Mouse (Mus musculus) right cerebral cortex, postnatal 25 days (tissue): ENCODE results near the gene Chn1.

ENCODE experiments used
- DNase-seq: peaks from one replicate; pipeline ENCODE4 v3.0.0; 2022

Gene Chn1

DNA sequence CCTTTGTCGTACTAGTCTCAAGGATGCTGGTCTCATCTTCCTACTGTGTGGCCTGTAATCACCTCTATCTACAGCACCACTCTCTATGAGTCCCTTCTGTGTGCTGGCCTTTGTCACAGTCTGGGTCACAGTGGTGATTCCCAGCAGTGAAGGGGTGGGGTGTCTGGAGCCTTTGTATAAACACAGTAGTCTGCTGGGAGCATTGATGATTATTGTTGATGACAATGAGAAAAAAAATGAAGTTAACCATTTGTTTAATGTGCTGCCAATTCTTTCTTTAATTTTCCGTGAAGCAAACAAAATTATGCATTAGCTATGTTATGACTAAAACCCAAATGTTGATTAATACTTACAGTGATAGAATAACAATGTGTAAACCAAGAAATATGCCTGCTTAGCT is 186.2 kb downstream of the Chn1 start:
- DNase-seq, result no peak

DNA sequence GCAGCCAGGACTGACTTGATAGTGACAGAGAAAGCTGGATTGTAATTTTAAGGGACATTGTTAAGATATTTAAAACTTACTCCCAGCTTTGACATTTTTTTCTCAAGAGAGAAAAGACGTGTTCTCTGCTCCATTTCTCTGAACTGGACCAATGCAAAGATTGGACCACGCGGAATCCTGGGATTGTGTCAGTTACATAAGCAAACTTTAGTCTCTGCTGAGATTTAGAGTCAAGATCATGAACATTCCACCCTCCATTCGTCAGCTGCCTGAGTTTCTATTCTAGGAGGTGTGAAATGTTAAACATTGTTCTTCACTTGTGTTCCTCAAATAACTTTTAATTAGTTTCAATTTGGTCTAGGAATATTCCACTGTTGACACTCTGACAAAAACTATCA is 188.0 kb downstream of the Chn1 start:
- DNase-seq, result no peak

DNA sequence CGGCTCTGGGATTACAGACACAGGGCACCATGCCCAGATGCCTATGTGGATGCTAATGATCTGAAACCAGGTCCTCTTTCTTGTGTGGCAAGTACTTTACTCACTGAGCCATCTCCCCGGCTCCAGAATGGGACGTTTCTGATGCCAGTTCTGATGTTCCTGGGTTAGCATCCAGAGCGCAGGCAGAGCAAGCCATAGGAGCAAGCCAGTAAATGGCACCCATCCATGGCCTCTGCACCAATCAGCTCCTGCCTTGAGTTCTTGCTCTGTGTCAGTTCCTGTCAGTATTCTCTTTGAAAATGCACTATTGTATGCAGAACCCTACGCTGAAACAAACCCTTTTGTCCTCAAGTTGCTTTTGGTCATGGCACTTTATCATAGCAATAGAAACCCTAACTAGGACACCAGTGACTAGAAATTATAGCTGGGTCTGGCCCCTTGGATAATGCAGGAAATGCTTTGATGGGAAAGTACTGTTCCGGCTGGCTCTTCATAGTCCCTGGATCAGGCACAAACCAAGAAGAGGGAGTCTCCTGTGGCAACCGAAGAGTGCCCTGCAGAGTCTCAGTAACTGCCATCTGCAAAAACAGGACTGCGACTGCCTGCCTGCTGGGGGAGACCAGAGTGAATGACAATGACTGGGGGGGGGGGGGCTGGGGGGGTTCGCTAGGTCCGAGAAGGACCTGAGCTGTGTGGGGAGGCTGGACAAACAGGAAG is 188.6 kb downstream of the Chn1 start:
- DNase-seq, result no peak

DNA sequence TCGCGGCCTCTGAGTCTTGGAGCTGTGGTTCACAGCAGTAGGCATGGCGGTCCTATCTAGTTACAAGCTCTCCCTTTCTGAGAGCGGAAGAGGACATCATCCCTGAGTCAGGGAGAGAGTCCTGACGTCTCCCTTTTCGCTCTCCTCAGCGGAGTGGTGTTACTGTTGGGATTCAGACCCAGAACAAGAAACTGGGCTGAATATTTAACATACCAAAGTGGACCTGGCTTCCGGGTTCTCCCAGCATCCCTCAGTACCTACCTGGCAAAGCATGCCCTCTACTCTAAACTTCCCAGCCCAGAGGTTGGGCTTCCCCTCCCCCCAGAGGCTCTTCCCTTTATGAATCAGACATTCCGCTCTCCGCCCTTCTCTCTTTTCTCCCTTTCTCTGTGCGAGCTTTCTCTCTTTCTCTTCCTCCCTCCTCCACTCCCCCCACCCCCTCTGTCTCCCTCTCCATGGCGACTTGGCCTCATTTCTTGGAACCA is 189.8 kb downstream of the Chn1 start:
- DNase-seq, result no peak

DNA sequence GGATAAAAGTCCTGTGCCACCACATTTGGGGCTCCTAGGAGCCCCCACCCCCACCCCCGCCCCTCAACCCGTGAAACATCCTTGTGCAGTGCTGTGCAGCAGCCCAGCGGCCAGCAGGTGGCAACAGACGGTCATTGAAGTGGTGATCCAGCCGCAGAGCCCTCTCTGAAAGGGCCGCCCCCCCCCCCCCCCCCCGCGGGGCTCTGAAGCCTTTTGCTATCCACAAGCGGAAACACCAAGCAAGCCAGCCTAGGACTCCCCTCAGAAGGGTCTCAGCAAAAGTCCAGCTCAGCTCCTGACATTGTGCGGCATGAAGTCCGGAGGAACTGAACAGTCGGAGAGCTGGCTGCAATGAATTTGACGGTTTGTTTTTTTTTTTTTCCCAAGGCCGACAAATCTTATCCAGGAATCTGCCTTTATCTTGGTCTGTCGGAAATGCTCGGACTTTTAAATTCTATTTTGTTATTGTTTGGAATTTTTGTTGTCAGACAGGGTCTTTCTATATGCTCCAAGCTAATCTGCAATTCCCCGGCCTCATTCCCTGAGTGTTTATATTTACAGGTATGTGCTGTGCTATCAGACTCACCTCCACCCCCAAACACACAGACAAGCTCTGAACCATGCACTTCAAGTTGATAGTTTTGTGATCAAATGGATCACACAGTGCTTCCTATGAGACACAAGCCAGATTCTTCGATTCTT is 190.3 kb downstream of the Chn1 start:
- peak; percentile 79 for DNase-seq

DNA sequence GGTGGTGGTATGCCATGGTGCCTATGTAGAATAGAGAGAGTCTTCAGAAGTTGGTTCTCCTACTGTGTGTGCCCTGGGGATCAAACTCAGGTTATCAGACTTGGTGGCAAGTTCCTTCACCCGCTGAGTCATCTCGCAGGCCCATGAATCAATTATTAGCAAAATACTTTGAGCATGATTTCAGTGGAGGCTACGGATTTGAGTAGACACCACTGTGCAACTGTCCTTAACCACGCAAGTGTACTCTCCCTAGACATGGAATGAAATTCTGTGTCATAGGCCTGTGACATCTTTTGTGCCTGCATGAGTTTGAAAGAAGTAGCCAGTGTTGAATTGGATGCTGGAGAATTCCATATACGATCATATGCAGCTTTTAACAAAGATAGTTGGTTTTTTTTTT is 194.4 kb downstream of the Chn1 start:
- no peak for DNase-seq

DNA sequence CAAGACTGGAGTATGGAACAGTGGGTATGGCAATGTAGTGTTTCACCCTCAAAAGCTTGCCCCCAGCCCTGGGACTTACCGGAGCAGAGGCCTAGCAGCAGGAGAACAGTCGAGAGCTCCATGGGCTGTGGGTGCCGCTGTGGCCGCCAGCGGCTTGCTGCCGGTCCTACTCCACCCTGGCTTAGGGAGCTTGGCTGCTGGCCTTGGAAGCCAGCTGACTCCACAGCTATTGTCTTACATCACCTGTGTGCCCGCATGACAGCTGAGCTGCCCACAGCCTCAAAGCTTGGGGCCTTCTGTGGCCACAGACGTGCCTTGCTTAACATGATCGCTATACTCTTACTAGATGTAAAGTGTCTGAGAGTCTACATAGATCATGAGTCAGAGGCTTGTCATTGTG is 195.0 kb downstream of the Chn1 start, which contains the start of gene Chrna1:
Gene Chrna1 (minus strand): TSS at position 173 of the 400 bp plus-strand sequence.
- DNase-seq, result no peak

DNA sequence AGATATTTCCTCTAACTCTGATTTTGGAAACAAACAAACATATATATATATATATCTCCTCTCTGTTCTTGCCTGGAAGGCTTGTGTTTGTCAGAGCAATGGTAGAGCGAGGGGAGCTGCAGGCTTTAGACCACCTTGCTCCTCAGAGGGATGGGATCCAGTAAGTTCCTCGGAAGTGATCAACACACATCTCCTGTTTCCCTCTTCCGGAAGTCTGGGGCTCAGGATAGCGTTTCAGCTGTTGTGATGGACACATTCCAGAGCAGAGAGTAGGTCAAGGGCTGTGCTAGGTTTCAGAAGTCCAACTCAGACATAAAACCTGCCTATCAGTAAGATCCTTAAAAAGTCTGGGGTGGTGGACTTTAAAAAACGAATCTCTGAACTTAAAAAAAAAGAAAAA is 196.0 kb downstream of the Chn1 start:
- no peak for DNase-seq

DNA sequence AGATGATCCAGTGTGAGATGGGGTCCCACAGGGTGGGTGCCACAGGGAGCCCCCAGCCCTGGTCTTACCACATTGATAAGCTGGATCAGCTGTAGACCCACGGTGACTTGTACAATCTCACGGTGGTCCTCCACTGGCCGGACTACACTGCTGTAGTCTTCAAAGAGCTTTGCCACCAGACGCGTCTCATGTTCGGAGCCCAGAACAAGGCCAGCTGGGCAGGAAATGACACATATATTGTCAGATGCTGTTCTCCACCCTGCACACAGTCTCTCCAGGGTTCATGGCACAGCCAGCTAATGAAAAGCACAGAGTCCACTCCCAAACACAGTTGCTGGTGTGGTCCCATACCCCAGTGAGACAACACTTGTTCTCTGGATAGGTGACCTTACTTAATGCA is 200.7 kb downstream of the Chn1 start:
- no peak for DNase-seq

DNA sequence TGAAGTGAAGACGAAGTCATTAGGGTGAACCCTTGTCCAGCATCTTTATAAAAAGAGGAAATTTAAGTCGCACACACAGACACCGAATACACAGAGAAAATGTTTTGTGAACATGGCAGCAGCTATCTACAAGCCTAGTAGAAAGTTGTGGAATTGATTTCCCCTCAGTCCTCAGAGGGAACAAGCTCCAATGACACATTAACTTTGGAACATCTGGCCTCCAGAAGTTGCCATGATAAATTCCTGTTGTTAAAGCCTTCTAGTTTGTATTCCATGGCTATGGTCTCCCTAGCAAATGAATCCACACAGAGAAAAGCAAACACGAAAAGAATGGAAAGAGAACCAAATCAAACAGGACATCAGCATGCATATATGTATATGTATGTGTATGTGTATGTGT is 201.6 kb downstream of the Chn1 start:
- no peak for DNase-seq

DNA sequence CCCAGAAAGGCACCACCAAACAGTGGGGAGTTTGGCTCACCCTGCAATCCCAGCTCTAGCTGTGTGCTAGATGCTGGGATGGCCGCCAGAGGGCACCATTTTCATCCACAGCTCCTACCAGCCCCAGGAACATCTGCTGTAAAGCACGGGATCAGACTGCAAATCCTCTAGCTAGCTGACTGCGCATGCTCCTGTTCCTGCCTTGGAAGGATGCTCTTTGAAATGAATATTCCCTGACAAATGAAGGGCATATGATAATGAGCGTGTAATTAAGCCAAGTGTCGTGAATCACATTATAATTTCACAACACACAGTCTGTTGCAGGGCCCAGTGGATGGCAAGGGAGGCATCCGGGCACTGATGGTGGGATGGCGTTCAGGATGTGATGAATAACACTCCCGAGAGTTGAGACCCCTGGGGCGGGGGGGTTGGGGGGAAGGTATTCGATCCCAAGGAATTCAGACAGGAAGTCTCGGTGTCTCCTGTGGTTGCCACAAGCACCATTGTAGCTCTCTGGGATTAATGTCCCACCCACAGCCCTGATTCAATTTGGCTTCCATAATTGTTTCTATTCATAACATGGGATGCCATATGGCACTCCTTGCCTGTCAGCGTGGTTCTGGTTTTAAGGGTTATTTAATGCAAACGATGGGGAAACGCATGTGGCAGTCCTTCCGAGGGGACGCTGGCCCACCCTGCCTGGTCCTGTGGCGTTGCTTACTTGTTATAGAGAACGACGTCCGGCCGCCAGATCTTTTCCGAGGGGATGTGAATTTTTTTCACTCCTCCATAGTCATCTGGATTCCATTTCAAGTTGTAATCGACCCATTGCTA is 202.4 kb downstream of the Chn1 start:
- peak; percentile 85 for DNase-seq

DNA sequence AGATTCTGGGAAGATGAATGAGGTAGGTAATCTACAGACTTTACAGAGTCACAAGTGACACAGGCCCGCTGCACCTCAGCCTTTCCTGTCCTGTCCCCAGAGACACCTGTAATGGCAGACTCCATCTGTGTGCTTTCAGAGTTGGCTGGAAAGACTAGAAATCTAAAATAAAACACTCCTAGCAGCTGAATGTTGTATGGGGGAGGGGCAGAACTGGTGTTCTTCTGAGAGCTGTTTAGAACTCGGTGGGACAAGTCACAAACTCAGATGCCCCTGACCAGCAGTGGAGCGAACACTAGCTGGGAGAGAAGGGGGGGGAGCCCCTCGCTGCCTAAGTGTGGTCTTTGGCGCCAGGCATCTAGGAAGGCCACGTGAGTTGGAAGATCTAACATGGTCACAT is 203.2 kb downstream of the Chn1 start:
- DNase-seq, result no peak

DNA sequence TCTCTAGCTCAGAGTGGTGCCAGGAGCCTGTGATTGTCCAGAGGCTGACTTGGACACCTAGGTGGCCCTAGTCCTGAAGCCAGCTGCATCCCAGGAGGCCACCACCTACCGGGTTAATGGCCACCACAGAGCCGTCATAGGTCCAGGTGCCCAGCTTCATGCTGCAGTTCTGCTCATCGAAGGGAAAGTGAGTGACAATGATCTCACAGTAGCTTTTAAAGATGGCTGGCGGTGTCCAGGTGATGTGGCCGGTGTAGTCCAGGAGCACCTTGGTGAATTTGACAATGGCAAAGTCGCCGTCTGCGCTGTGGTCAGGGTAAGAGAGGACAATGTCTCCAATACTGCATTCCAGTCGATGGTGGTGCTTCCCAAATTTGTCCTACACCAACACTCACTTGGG is 203.8 kb downstream of the Chn1 start:
- no peak for DNase-seq

DNA sequence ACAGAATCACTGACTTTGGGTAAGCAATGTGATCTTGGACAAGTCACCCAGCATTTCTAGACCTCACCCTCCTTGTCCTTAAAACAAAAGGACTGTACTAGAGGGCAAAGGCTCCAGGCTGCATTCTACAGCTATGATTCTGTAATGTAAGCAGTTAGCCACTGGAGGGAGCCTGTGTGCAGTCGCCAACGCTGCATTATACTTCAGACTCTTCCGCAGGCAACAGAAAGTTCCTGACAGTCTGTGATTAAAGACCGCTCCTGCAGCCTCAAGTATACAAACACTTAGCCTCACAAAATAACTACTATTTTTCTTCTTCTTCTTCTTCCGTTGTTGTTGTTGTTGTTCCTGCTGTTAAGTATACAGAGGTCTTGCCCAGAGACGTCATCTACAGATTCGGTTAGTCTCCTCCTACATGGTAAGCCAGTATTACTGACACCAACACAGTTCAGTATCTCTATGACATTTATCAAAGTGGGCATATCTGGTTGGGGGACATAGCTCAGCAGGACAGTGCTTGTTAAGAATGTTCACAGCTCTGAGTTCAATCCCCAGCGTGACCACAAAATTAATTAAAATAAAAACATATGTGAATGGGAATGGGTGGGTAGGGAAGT is 208.0 kb downstream of the Chn1 start:
- peak; percentile 46 for DNase-seq

DNA sequence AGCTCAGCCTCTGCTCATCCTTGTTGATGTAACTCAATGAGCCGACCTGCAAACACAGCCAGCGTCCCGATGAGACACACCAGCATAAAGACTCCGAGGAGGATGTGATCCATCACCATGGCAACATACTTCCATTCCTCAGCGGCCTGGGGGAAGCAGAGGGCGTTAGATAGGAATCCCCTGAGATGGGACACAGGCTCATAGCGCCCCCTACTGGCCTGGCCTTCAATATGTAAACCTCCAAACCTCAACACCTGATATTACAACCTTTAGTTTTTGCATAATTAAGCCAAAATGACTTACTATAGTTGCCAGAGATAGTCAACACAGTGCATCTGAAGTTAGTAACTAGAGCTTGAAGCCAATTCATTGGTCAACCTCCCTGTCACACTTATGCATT is 209.0 kb downstream of the Chn1 start:
- DNase-seq, result no peak

DNA sequence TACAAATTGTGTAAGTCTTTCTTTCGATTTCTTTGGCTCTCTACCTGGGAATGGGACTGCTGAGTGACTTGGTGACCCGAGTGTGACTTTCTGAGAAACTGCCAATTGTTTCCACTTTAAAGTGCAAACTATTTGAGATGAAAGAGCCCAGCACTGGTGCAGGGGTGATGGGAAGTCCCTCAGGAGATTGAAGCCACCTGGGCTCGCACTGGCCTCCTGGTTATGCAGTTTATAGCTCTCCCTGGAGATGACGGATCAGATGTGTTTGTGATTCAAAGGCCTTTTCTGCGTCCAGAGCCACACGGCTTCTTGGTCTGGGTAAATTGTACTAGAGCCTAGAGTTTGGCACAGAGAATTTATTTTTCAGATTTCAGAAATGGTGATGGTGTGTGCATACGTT is 211.5 kb downstream of the Chn1 start:
- no peak for DNase-seq

DNA sequence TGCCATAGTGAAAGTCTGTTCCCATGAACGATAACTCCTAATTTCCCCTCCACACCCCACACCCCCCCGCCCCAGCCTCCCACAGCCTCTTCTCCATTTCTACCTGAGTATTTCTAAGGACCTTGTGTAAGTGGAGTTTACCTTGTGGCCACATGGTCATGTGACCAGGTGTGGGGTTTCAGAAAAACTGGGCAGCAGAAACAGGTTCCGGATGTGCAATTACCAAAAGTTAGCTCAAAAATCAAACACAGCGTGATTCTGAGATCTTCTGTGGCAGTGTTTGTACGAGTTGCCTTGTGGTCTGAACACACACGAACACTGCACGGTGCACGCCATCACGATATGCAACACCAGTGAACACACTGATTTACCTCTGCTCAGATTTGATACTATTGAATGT is 212.5 kb downstream of the Chn1 start:
- DNase-seq, result no peak

DNA sequence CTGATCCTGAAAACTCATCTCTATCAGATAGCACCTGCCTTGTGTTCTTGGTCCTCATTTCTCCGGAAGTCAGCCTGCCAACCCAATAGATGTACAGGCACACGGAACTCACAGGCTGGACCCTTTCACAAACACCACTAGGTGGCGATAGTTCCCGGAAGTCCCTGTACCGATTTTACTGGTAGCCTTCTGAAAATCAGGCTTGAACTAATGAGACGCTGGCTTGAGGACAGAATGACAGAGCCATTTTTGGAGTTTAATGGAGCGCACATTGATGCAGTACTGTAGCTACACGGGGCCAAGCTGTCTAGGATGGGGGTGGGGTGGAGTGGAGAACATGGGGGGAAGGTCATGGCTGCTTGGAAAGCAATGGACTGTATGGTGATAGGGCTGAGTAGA is 213.5 kb downstream of the Chn1 start:
- no peak for DNase-seq

DNA sequence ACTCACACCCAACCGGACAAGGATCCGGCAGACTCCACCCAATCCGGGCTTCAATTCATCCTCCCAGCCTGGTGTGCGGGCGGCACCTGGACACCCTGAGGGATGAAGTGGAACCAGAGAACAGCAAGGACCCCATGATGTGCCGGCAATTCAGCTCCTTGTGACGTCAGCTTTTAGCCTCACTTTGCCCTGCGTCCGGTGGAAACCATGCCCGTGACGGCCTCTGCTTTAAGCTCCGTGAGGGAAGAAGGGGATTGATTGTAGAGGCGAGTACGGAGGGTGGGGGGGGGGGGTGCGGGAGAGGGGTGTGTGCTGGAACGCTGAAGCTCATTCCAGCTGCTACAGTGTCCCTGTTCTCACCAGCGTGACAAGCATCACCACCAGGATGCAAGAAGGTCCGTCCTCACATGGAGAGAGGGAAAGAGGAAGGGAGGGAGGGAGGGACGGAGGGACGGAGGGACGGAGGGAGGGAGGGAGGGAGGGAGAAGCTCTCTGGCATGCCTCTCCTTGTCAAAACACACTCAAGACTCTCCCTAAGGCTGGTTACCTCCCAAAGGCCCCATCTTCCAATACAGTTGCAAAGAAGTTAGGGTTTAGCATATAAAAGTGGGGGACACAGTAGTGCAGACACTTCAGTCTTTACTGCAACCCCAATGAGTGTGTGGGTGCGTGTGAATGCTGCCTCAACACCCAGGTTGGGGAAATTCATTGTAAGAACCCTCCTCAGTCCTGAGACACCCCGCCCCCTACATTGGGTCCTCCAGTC is 214.1 kb downstream of the Chn1 start:
- DNase-seq, result no peak
